Mouse (Mus musculus): ENCODE measurements around the gene Etfdh.

Gene Etfdh

DNA sequence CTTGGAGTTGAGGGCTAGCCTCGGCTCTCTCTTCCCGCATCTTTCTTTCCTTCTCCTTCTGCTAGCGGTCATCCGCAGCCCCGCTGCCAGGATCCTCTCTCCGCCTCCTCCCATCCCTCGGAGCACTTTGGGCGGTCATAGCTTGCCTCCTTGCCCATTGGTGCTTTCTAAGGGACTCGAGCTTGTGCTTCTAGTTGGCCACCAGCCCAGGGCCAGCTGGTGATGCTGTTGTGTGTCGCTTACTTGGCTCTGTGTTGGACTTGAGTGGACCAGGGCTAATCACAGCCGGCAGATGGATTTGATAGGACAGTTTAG, at the start of gene Etfdh:
TSS of gene Etfdh (minus strand) at position 85 of the 315 bp plus-strand sequence.
- DNase-seq (ENCODE audit: low read depth): peak; percentile 38

DNA sequence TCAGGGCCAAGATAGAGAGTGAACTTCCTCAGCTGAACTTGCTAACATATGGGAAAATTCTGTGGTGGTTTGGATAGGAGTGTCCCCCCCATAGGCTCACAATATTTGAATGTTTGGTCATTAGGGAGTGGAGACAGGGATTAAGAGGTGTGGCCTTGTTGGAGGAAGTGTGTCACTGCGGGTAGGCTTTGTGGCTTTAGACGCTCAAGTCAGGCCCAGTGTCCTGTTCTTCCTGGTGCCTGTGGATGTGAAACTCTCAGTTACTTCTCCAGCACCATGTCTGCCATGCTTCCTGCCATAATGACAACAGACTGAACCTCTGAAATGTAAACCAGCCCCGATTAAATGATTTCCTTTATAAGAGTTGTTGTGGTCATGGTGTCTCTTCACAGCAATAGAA, 47.1 kb upstream of the Etfdh start:
- DNase-seq (ENCODE audit: low read depth): no peak

DNA sequence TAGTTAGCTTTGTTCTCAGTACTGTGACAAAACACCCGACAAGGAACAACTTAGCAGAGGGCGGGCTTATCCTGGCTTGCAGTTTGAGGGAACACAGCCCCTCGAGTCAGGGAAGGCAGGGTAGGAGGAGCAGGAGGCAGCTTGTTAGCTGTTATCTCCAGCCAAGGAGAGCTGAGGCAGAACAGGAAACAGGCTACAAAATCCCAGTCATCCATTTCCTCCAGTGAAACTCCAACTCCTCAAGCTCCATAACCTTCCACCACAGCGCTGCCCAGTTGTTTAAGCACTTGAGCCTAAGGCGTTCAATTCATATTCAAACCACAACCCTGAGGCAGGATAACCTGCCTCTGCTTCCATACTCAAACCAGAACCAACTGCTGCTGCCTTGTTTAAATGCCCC, 45.3 kb upstream of the Etfdh start:
- DNase-seq (ENCODE audit: low read depth): no peak

GRCm38 (mm10) chr3:79673082-79673481, 43.8 kb upstream of the Etfdh start:
- DNase-seq (ENCODE audit: low read depth): peak; percentile 11

DNA sequence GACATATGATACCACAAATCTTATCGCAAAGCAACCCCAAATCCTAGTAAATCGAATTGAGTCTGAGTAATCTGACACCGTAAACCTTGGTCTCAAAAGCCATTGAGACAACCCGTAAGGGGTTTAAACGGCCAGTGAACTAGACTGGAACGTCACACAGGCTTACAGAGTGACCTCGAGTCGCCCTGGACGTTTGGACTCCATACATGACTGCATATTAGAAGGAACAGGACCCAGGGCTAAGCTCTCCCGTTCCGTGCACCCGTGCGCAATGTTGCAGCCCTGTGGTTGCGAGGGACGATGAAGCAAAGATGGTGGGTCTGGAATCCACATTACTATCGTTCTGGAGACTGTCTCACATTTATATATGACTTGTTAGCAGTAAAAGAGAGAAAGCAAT, 42.9 kb upstream of the Etfdh start:
- DNase-seq (ENCODE audit: low read depth): no peak

GRCm38 (mm10) chr3:79670556-79670955, 41.3 kb upstream of the Etfdh start:
- no peak for DNase-seq (ENCODE audit: low read depth)

DNA sequence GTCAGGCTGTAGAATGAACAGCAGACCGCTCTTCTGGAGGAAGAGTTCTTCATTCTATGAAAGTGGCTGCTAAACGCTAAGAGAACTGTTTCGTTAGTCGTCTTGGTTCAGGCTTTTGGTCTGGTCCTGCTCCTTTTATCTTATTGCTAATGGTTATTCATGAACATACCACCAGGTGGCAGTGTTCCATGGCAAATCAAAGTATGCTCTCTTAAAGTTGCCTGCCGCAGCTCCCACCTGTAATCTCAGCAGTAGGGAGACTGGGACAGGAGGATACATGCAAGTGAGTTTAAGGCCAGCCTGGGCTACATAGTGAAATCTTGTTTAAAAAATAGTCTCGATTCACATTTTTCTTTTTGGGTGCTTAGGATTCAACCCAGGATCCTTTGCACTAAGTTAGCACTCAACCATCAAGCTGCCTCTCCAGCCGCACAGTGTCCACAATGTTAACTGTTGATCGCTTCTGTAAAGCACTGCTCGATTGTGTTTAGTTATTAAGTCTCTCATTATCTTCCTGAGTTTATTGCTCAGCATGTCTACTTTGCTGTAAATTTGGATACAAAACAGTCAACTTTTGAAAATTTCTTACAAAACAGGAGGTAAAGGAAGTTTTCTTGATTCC, 35.6 kb upstream of the Etfdh start:
- DNase-seq (ENCODE audit: low read depth): peak; percentile 23

GRCm38 (mm10) chr3:79656682-79657081, 27.4 kb upstream of the Etfdh start:
- DNase-seq (ENCODE audit: low read depth): no peak

DNA sequence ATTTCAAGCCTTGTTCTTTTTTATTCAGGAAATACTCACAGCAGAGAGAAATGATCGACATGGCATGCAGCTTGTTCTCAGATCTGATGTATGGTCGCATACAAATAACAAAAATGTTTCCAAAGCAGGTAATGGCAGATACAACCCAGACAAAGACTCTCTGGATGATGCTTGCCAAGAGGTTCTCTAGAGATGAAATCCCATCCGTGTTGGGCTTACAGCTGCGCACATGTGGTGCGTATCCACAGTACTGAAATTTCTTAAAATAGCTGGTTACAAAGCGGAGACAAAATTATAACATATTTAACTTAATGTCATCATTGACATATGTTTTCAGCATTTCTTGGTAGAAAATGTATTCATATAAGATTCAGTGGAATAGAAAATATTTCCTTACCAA, 22.8 kb upstream of the Etfdh start:
- DNase-seq (ENCODE audit: low read depth): no peak

GRCm38 (mm10) chr3:79628561-79629415, 512 bp downstream of the Etfdh start, which contains the start of gene 4930579G24Rik:
TSS of gene 4930579G24Rik (plus strand) at chr3:79629079.
- peak; percentile 100 for DNase-seq (ENCODE audit: low read depth)

GRCm38 (mm10) chr3:79628182-79628560, 1.1 kb downstream of the Etfdh start:
- no peak for DNase-seq (ENCODE audit: low read depth)

GRCm38 (mm10) chr3:79627484-79628181, 1.7 kb downstream of the Etfdh start:
- no peak for DNase-seq (ENCODE audit: low read depth)

DNA sequence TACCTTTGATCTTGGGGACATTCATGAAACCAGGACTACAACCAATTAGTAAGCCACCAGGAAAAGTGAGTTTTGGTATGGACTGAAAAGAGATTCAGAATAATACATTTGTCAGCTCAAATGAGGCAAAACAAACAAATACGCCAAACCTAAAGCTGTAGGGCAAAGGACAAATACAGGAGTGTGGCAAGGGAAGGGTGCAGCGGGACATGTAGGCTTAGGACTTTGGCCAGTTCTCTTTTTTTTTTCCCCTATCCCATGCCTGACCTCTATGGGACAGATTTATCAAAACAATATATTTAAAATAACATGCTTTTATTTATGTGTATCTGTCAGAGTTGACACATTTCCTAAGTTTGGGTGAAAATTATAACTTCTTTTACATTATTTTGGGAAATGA, 19.4 kb downstream of the Etfdh start:
- no peak for DNase-seq (ENCODE audit: low read depth)

DNA sequence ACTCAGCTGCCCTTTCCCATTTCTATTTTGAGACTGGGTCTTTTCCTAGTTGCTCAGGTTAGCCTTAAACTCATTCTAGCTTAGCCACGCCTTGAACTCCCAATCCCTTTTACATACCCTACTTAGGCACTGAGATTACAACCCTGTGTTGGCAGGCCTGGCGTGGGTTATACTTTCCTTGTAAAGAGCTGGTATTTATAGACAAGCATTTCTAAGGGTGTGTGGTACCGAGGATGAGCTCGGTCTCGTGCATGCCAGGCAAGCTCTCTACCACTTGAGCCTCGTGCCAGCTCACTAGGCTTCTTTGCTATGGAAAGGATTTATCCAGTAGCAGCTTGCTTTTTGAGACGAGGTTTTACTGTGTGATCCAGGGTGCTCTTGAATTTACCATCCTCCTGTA, 33.8 kb downstream of the Etfdh start:
- no peak for DNase-seq (ENCODE audit: low read depth)

DNA sequence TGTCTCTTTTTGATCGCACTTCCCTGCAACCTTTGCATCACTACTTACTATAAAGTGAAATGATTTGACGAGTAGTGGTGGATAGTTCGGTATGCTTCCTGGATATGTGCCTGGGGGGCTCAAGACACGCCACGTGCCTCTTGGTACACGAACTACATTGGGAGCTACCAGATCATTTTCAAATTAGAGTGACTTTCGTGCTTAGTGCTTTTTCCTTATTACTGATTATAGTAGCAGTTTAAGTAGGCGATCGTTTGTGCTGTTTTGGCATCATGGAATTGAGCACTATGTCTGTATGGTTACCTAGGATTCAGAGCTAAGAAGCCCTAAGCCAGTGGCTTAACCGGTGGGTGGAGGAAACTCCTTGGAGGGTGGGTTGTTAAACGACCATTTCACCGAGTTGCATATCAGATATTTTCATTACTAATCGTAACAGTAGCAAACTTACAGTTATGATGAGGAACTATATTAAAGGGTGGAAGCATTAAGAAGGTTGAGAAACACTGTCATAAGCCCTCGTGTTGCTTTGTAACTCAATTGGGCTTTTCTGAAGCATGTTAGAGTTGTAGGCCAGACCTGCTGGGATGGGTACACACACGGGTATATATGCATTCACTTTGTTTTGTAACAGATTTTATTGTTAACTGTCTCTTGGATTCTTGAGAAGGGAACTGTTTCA, 37.4 kb downstream of the Etfdh start:
- DNase-seq (ENCODE audit: low read depth): no peak

DNA sequence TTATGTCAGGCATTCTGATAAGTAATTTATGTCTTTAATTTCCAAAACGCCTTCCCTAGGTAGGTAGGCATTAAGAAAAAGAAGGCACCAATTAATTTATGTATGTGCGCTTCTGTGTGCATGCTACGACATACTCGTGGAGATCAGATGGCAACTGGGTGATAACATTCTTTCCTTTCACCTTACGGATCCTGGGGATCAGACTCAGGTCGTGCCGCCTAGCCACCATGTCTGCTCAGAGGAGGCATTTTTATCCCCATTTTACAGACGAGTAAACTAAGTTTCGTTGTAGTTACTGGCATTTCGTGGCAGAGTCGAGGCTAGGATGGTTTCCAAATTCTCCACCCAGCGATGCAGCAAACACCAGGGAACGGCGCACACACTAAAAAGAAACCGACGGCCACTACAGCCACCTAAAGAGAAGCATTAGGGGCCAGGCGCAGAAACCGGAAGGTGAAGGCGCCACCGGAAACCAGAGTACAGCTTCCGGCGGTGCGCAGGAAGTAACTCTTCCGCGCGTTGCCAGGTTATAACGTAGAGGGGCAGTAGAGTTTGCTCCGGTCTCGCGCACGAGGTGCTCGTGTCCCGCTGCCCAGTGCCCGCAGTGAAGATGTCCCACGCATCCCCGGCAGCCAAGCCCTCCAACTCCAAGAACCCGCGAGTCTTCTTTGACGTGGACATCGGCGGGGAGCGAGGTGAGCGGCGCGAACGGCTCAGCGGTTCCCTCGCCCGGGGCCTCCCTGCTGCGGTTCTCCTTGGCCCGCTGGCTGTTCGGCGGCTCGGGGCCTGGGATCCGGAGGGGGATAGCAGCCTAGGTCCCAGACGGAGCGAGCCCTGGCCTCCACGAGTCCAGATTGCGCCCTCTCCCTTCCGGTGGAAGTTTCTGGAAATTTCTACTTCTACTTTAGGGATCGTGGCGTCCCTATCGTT, 38.2 kb downstream of the Etfdh start, which contains the start of gene Ppid:
TSS of gene Ppid (plus strand) at position 480 of the 930 bp plus-strand sequence.
- DNase-seq (ENCODE audit: low read depth): peak; percentile 54

DNA sequence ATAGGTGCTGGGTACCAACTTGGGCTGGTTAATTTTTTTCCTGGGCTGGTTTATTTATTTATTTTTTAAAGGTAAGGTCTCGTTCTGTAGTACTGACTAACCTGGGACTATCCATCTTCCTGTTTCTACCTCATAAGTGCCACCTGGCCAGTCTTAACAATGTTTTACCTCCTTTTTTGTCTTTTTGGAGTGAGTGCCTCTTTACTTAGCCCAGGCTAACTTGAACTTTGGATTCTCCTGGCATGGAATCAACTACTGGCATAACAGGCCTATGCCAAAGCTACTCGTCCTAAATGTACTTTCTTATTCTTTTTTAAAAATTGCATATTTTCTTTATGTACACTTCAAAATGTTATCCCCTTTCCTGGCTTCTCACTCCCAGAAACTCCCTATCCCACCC, 39.6 kb downstream of the Etfdh start:
- DNase-seq (ENCODE audit: low read depth): no peak

DNA sequence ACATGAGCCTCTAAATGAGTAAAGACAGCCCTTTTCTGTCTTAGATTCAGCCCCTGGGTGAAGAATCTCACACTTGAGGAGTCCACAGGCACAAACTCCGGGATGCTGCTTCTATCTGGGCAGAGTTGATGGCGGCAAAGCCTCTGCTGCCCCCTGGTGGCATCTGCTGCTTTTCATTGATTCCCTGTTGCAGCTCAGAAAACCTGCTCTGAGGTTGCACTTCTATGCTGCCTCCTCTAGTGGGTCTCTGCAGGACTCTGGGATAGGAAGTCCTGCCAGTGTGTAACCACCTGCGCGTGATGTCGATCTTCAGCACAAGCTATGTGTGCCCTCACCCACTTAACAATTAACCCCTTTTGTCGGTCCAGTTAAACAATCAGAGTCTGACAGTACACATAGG, 42.5 kb downstream of the Etfdh start:
- peak; percentile 79 for DNase-seq (ENCODE audit: low read depth)

- no peak for DNase-seq (ENCODE audit: low read depth)
Observed at GRCm38 (mm10) chr3:79579891-79580575, 49.3 kb downstream of the Etfdh start.

- DNase-seq (ENCODE audit: low read depth): no peak
Observed at GRCm38 (mm10) chr3:79578164-79578563, 51.1 kb downstream of the Etfdh start.

- no peak for DNase-seq (ENCODE audit: low read depth)
Observed at GRCm38 (mm10) chr3:79577606-79578005, 51.7 kb downstream of the Etfdh start.

All from fibroblast of lung, adult 2 months (primary cell).